Mouse (Mus musculus): Measurements from ENCODE around the gene Scn1b.

The Scn1b gene

DNA sequence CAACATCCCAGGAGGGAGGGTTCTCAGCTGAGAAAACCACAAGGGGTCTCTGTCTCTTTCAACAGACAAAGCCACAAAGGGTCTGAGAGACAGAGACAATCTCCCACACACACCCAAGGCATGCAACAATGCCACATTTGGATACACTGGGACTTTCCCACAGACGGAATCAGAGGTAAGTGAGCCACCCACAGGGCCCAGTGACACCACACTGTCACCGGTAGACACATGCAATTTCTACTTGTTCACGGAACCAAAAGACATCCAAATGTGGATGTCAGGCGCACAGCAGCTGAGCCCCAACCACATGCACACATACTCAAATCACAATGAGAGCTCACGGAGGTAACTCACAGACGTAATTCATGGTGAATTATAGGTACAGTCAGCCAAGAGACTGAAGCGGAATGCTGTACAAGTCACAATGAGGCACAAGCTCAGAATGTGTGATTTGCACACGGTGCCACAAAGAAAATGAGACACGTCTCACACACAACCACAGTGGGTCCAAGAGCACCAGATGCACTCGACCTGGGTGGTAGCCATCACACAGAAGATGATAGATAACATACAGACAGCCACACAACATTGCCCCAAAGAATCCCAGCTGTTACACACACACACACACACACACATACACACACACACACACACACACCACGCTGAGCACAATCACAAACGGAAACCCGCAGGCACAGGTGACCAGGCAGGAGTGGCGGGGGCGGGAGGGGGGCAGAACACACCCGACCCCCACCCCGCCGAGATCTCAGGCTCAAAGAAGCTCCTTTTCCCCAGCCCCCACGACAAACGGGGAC is 23.2 kb upstream of the Scn1b start:
- DNase-seq (ENCODE audit: low read depth, low spot score): peak; percentile 74

DNA sequence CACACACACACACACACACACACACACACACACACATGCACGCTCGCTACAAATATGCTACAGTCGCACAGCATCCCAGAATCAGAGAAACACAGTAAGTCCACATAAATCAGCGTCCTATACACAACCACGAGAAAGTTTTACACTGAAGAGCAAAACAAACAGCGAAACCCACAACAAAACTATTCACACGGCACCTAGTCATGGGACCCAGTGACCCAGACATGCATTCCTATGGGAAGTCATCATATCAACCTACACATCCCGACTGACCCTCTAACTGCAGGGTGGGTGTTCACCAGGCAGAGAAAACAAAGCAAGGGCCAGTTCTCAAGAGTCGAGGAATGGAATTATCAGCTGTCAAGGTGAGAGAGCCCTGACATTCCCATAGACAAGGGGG is 22.5 kb upstream of the Scn1b start:
- DNase-seq (ENCODE audit: low read depth, low spot score): no peak

DNA sequence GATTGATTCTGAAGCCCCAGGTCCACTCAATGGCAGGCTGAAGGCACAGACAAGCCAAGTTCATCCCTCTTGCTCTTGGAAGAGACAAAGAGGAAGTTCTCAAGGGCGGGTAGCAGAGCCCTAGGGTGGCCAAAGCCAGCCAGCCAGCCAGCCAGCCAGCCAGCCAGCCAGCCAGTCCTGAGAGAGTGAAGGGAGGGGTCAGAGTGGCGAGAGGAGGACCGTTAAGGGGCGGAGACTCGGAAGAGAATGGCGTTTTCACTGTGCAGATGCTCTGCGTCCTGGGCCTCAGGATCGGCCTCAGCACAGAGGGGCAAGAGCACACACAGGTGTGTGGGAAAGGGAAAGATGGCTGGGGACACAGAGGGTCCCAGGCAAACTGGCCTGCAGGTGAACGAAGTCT is 22.0 kb upstream of the Scn1b start:
- peak; percentile 87 for DNase-seq (ENCODE audit: low read depth, low spot score)

DNA sequence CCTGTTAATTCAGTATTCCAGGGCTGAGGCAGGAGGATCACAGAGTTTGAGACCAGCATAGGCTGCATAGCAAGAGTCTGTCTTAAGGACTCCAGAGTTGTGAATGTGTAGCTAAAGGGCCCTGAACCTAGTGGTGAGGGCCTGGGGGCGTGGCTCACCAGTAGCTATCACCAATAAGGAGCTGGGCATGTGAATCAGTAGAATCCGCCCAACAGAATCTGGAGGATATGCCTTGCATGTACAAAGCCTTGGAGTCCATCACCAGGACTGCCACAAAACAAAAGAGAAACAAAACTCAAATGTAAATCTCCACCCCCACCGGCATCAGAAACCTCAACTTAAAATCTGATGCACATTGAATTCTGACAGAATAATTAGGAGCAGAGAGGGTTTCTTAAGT is 21.3 kb upstream of the Scn1b start:
- DNase-seq (ENCODE audit: low read depth, low spot score): no peak

DNA sequence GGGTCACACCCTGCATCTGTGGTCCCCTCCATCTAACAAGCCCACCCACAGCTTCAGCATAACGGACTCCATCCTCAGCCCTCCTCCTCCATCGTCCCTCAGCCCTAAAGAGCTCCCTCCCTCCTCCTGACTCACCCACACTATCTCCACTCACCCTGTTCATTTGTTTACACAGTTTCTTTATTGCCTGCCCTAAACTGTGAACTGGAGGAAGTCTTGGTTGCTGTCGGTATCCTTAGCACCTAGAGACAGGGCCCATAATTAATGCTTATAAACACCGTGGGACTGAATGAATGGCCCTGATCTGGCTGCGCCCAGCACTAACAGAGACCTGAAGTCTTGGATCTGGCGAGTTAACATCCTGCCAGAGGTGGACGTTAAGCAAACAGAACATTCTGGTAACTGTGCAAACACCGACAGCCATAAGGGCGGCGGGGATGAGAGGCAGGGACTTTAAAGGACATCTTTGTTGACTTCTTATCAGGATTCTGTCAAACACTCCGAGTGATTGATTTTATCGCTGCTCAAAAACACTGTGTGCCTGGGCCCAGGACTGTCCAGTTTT is 18.9 kb upstream of the Scn1b start:
- no peak for DNase-seq (ENCODE audit: low read depth, low spot score)

DNA sequence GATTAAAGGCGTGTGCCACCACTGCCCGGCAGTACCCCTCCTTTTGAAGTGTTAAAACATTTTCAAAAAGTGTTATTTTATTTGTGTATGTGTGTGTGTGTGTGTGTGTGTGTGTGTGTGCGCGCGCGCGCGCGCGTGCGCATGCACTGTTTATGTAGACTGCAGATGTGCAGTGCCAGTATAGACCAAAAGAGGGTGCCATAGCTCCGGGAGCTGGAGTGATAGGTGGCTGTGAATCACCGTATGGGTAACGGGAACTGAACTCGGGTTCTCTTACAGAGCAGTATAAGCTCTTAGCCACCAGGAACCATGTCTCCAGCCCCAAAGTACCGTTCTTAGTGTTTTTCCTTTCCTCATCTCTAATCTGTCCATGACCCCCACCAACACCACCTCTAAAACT is 18.1 kb upstream of the Scn1b start:
- no peak for DNase-seq (ENCODE audit: low read depth, low spot score)

DNA sequence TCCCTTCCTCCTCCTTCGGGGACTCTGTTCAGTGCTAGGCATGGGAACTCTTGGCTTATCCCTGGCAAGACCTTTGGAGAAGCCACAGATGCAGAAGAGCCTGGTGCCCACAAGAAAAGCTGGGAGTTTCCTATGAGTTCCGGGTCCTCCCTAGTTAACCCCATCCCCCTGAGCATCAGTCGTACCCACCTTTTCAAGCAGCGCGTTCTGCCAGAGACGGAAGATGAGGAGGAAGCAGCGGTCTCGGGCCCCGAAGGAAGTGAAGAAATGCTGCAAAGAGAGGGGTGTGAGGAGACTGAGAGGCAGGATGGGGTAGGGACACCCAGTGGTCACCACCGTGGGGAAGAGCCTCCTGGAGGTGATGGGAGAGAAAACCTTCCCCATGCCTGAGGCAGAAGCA is 14.1 kb upstream of the Scn1b start:
- DNase-seq (ENCODE audit: low read depth, low spot score): no peak

DNA sequence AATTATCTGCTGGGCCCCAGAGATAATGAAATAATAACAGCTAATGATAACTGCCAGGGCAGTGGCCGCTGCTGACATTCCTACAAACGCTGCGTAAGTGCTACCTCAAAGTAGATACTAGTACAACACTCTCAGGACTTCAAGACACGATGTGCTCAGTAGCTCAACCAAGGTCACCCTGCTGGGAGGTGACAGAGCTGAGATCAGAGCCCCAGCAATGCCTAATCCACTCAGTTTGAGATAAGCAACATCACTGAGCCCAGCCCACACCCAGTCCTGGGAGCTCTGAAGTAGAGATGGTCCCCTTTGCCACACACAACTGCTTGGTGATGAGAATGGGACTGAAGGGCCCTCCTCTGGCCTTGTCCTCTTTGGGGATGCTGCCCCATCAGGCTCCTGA is 13.5 kb upstream of the Scn1b start:
- DNase-seq (ENCODE audit: low read depth, low spot score): no peak

DNA sequence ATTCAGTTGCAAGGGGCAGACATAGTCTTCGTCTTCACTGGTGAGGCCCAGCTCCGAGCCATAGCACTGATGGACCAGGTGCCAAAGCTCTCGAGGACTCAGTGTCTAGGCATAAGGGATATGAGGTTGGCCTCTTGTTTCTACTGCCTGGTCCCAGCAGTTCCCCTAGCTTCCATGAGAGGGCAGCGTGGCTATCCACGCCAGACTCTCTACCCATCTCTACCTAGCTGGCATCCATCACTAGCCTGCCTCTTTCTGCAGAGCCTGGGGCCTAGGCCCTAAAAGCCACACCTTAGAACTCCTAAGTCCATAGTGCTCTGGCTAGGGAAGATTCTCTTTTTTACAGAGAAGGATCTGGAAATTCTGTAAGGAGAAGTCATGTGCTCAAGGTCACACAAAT is 13.0 kb upstream of the Scn1b start:
- no peak for DNase-seq (ENCODE audit: low read depth, low spot score)

DNA sequence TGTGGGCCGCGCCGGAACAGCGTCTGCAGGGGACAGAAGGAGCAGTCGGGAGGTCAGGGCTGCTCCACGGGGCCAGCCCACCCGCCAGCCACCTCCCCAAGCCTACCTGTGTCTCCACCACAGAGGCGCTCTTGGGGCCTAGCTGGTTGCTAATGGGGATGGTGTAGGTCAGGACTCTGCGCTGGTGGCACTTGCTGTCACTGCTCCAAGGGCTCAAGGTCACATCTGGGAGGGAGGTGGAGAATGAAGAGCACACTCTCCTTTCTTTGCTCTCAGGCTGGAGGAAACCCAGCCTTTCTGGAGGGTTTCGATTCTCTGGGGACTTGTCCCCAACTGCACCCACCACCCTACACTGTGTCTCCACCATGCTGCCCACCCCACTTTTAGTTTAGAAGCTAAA is 8.9 kb upstream of the Scn1b start:
- DNase-seq (ENCODE audit: low read depth, low spot score): no peak

DNA sequence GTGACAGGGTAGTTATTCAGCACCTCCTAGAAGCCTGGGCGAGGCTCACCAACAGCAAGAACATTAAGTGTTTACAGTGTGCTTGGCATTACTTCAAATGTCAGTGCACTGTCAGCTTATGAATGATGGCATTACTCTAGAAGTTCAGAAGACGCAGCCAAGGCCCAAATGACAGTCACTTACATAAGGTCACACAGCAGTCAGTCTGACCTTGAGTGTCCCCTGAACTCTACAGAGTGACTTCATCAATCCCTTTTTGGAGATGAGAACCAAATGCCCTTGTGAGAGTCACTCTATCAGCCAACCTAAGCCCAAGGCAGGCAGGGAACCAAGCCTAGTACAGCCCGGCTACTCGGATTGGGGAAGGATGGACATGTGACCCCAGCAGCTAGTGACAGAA is 5.1 kb upstream of the Scn1b start:
- DNase-seq (ENCODE audit: low read depth, low spot score): no peak

DNA sequence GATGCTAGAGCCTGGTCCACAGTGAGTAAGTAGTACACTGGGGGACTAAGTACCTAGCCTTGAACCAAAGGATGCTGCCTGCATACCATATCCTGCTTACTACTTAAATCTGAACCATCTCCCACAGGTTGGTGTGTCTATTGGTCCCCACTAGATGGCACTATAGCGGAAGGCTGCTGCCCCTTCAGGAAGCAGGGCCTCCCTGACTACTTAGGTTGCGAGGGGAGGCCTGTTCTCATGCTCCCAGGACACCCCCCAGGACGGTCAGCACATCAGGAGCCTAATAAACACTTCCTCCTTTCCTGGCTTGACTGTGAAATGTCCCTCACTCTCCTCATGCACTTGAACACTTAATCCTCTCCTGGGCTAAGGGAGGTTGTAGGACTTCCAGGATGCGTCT is 4.0 kb upstream of the Scn1b start:
- DNase-seq (ENCODE audit: low read depth, low spot score): peak; percentile 72

DNA sequence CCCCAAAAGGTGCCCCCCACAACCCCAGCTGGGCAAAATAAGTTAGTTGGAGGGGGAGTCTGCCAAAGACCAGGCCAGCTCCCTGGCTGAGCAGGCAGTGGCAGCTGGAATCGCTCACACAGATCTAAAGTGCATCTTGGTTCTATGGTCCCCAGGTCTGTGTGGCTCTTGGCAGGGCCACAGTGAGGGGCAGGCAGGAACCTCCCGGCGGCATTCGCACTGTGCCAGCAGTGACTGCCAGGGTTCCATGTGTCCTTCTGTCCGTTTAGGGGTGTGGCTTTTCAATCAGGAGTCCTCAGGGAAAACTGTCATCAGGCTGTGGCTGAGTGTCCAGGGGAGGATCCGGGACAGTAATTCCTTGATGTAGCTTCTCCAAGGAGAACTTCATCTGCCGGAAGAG is 3.4 kb upstream of the Scn1b start:
- DNase-seq (ENCODE audit: low read depth, low spot score): no peak

DNA sequence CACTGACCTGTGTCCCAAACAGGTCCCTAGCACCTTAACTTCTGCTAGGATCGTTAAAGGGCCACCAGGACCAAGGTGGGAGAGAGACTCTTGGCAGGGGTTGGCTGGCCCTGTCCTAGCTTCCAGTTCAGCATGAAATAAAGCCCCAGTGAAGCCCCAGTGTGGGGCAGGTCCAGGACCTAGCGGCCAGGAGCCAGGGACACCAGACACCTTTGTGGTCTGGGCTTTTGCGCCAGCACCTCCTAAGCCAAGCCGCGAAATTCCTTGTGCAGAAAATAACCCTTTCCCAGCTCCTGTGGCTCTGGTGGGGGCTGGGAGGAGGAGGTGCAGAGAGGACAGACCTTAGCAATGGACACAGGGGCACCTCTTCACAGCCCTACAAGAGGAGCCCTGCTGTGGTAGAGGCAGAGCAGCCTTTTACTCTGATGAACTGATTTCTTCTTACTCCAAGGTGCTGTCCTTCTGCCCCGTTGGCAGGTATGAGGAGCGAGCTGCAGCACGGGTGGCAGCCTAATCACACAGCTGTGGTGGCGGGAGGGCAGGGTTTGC is 1.4 kb upstream of the Scn1b start:
- DNase-seq (ENCODE audit: low read depth, low spot score): no peak

DNA sequence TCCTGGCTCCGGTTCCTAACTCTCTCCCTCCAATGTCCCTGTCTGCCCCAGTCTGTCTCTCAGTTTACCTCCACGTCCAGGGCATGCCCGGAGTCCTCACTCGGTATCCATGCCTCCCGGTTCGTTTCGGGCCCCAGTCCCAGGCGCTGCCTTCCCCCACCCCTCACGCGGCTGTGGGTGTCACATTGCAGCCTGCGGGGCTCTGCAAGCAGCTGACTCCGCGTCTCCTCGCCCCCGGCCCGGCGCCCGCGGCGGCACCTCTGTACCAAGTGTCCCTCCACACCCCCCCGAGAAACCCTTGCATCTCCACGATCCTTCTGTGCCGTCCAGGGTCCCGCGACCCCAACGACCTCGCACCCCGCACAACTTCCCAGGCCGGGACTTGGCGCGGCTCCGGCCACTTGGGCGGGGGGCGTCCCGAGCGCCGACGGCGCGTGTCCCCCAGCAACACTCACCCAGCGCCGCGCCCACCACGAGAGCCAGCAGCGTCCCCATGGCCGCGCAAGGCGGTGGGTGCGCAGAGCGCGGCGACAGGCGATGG is 522 bp downstream of the Scn1b start:
- DNase-seq (ENCODE audit: low read depth, low spot score): no peak

DNA sequence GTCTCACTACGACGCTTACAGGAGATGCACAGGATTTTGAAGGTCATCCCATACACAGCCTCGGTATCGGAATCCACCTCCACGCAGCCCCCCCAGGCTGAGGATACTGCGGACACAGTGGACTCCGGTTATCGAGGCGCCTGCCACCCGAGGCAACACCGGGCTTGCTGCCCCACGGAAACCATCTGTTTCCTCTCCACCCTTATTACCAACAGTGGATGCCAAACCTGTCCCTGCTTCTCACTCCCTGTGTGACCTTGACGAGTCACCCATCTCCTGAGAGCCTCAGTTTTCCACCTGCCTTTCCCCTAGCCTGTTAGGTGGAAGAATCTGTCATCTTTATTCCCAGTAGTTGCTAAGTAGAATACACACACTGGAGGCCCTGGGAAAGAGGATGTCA is 1.7 kb downstream of the Scn1b start:
- DNase-seq (ENCODE audit: low read depth, low spot score): no peak

DNA sequence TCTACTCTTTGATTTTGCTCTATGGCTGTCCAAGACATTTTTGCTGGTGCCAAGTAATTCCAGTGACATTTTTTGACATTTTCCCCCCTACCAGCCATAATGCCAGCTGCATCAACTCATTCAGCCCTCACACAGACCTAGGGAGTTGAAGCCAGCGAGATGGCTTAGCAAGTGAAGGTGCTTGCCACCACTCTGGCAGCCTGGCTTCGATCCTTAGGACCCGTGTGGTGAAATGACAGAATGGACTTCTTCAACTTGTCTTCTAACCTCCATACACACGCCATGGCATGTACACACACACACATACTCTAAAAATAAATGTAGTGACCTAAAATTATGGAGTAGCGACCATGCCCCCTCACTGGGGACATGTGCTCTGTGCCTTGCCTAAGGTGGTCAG is 2.4 kb downstream of the Scn1b start:
- DNase-seq (ENCODE audit: low read depth, low spot score): no peak

DNA sequence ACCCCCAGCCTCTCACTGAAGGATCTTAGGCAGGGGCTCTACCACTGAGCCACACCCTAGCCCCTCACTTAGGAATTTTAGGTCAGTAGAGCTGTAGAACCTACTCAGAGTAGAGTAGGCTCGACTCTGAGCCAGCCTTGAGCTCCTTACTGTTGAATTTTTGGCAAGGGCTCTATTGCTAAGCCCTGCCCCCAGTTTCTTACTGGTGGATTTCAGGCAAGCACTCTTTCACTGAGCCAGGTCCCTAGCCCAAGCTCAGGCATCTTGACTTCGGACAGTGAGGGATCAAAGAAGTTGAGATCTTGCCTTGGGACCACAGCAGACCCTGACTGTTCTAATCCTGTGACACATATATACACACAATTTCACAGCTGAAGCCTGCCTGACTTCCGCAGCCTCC is 3.1 kb downstream of the Scn1b start:
- DNase-seq (ENCODE audit: low read depth, low spot score): no peak

DNA sequence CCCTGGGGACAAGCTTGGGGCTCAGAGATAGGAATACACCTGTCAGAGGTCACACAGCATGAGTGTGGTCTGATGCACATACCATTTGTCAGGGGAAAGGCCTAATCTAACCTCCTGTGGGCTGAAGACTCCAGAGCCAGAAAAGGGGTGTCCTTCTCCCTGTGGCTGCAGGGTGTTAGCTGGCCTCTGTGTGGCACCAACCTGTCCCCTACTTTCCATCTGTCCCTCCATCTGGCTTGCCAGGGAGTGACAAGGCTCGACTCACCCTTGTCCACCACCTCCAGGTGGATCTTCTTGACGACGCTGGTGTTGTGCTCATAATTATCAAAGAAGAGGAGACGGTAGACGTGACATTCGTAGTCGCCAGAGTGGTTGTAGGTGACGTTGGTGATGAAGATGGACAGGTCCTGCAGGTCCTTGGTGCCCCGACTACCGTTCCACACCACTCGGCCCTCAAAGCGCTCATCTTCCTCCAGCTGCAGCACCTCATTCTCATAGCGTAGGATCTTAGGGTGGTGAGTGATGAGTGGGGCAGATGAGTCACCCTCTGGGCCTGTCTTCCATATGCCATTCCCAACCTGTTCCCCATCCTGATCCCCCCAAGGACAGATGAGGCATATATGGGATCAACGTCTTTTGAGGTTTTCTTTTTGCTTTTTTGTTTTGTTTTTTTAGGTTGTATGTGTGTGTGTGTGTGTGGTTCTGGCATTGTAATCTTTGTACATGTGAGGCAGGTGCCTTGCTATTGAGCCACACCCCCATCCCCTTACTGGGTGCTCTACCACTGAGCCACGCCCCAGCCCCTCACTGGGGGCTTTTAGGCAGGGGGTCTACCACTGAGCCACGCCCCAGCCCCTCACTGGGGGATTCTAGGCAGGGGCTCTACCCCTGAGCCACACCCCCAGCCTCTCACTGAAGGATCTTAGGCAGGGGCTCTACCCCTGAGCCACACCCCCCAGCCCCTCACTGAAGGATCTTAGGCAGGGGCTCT is 3.9 kb downstream of the Scn1b start:
- DNase-seq (ENCODE audit: low read depth, low spot score): no peak

DNA sequence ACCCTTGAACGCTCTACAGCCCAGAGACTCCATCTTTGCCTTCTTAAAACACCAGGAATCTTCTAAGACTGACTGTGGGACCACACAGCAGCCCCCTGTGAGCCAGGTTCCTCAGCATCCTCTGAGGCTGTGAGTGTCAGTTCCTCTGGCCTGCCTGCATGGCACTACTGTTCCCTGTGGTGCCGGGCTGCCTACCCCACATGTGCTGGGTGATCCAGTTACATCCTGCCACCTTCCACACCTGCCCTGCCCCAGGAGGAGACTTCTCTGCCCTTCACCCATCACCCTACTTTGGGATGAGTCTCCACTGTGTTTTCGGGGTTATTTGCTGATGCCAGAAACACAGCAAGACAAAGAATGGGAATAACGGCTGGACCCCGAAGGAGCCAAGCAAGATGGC is 7.2 kb downstream of the Scn1b start:
- no peak for DNase-seq (ENCODE audit: low read depth, low spot score)

DNA sequence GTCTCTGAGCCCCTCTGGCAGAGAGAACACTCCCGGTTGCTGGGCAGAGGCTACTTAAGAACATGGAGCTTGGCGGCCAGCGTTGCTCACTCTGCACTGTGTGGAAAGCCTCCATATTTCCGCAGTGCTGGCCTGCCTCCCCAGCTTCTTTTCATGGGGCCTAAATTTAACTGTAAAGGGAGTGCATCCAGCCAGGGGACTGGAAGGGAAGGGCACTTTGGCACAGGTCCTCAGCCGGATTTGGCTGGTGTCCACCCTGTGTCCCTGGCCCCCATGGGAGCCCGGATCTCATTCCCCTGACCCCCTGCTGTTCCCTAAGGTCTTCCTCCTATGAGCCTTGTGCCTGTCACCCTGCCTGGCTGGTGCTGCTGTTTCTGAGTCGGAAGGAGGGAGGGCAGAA is 8.3 kb downstream of the Scn1b start:
- DNase-seq (ENCODE audit: low read depth, low spot score): no peak

DNA sequence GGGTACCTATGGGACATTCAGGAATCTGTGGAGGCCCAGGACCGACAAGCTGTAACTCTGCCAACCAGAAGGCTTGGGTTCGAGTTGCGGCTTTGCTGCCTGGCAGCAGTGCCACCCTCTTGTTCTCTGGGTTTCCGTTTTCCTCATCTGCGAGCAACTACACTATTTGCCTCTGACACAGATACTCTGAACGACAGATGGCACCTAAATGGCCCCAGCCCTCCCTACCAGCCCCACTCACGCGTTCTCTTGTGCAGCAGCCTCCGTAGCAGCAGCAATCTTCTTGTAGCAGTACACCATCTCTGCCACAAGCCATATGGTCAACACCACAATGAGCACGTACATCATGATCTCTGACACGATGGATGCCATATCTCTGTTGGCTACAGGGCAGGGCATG is 9.3 kb downstream of the Scn1b start:
- no peak for DNase-seq (ENCODE audit: low read depth, low spot score)

Data from A20 (cell line).